Mouse (Mus musculus) forebrain, embryonic 10.5 days (tissue): ENCODE measurements around the gene Slc50a1. TPM values are rescaled to one million over a fixed set of nuclear protein-coding genes. Genes with fewer than 3 reads are reported as not detected.
A peak's percentile ranks its signal among the peaks of the same experiment; 100 is the strongest.

ENCODE experiments used
- DNase-seq: peaks from one replicate; pipeline ENCODE4 v3.0.0-alpha.2; 2017; ENCODE audit warnings: low spot score; ENCODE audit errors: extremely low spot score
- H3K27ac ChIP-seq: fragments of 300-500 bp; sonication (generic); 2 replicates; pipeline ENCODE4 v1.5.1; 2016; ENCODE audit warnings: mild to moderate bottlenecking
- H3K27me3 ChIP-seq: fragments of 300-500 bp; sonication (generic); 2 replicates; pipeline ENCODE4 v1.6.1; 2016; ENCODE audit warnings: mild to moderate bottlenecking; ENCODE audit not compliant: poor library complexity, severe bottlenecking
- H3K36me3 ChIP-seq: fragments of 300-500 bp; sonication (generic); replicated peaks from 2 replicates; pipeline ENCODE4 v1.6.1; 2016; ENCODE audit warnings: mild to moderate bottlenecking, moderate library complexity
- H3K4me1 ChIP-seq: fragments of 300-500 bp; sonication (generic); 2 replicates; pipeline ENCODE4 v1.6.1; 2016
- H3K4me3 ChIP-seq: fragments of 300-500 bp; sonication (generic); 2 replicates; pipeline ENCODE4 v1.5.1; 2016; ENCODE audit warnings: mild to moderate bottlenecking, moderate library complexity
- H3K9me3 ChIP-seq: fragments of 300-500 bp; sonication (generic); 2 replicates; pipeline ENCODE4 v1.6.1; 2016; ENCODE audit warnings: mild to moderate bottlenecking, moderate library complexity
- WGBS: fragments of 180-500 bp; shearing (Covaris S2); methylation state at CpG from one replicate; pipeline ENCODE4 v1.1.7; 2016; 5-methylcytosine and 5-hydroxymethylcytosine counted together
- polyA plus RNA-seq: library from polyadenylated mRNA; unstranded; fragments of >200 nt; fragmentation: Nextera tagmentation; extraction: Ambion mirVana; gene quantifications from 2 replicates; pipeline ENCODE4 v1.2.1, GENCODE M21; 2016

The Slc50a1 gene
- polyA plus RNA-seq, 1 experiment from 2014 or later: 25.1 TPM

- Histone ChIP-seq H3K27ac (no peak overlapping the region), H3K36me3 (no peaks in the 10 kb centered on the region), H3K4me3 (no peak overlapping the region), H3K27me3 (no peaks in the 10 kb centered on the region), H3K9me3 (no peaks in the 10 kb centered on the region), H3K4me1 (peaks cover 19% of the 10 kb centered on the region)
- no peak for DNase-seq
- WGBS: 83% methylated on average over 10 of the region's 10 CpGs
These were observed 21.5 kb upstream of the Slc50a1 start for GRCm38 (mm10) chr3:89291874-89292273.

GRCm38 (mm10) chr3:89288503-89288928 is 18.1 kb upstream of the Slc50a1 start:
- H3K27me3 ChIP-seq: peaks cover 10% of the 10 kb centered on the region; the same call in 1 of the 2 replicates
- no peaks in the 10 kb centered on the region for H3K9me3 ChIP-seq
- no peaks in the 10 kb centered on the region for H3K36me3 ChIP-seq
- WGBS: 65% methylated on average over 7 of the region's 7 CpGs
- no peak overlapping the region for H3K4me3 ChIP-seq
- DNase-seq: no peak
- H3K27ac ChIP-seq: 0 out of 2 replicates have a peak overlapping the region, but pooled peaks have one; percentile 30
- peaks cover 35% of the 10 kb centered on the region for H3K4me1 ChIP-seq

- 62% methylated on average over 5 of the region's 5 CpGs for WGBS
- 0 out of 2 replicates have a peak overlapping the region, but pooled peaks have one; percentile 32 for H3K27ac ChIP-seq
- no peak for DNase-seq
These were observed 16.9 kb upstream of the Slc50a1 start for GRCm38 (mm10) chr3:89287286-89287685.

GRCm38 (mm10) chr3:89285526-89285925 is 15.2 kb upstream of the Slc50a1 start:
- H3K4me1 ChIP-seq: peaks cover 55% of the 10 kb centered on the region

More at GRCm38 (mm10) chr3:89287286-89287685, 16.9 kb upstream of the Slc50a1 start:
- H3K4me1 ChIP-seq: peaks cover 37% of the 10 kb centered on the region
- peaks cover 13% of the 10 kb centered on the region; the same call in 1 of the 2 replicates for H3K27me3 ChIP-seq
- H3K4me3 ChIP-seq: no peak overlapping the region
- H3K36me3 ChIP-seq: no peaks in the 10 kb centered on the region
- H3K9me3 ChIP-seq: no peaks in the 10 kb centered on the region

GRCm38 (mm10) chr3:89284261-89284660 is 13.9 kb upstream of the Slc50a1 start:
- no peak for DNase-seq
- Histone ChIP-seq H3K36me3 (no peaks in the 10 kb centered on the region), H3K9me3 (no peaks in the 10 kb centered on the region), H3K27me3 (peaks cover 43% of the 10 kb centered on the region), H3K4me3 (no peak overlapping the region), H3K4me1 (peaks cover 67% of the 10 kb centered on the region), H3K27ac (no peak overlapping the region)
- WGBS: 94% methylated on average over 3 of the region's 3 CpGs

More at GRCm38 (mm10) chr3:89285526-89285925, 15.2 kb upstream of the Slc50a1 start:
- Histone ChIP-seq H3K9me3 (no peaks in the 10 kb centered on the region), H3K36me3 (no peaks in the 10 kb centered on the region), H3K27ac (0 out of 2 replicates have a peak overlapping the region, but pooled peaks have one; percentile 40), H3K4me3 (no peak overlapping the region), H3K27me3 (peaks cover 30% of the 10 kb centered on the region)
- no peak for DNase-seq
- WGBS: 34% methylated on average over 2 of the region's 2 CpGs

- Histone ChIP-seq H3K27me3 (peaks cover 63% of the 10 kb centered on the region), H3K27ac (peak overlapping the region; percentile 60; the same call in 1 of the 2 replicates)
These were observed 11.9 kb upstream of the Slc50a1 start for GRCm38 (mm10) chr3:89282291-89282643.

GRCm38 (mm10) chr3:89281579-89282290 is 11.4 kb upstream of the Slc50a1 start:
- peaks cover 73% of the 10 kb centered on the region for H3K4me1 ChIP-seq
- DNase-seq: peak; percentile 83
- peak overlapping the region; percentile 66 for H3K27ac ChIP-seq
- H3K4me3 ChIP-seq: peak overlapping the region; percentile 61
- 12% methylated on average over 20 of the region's 20 CpGs for WGBS
- peaks cover 68% of the 10 kb centered on the region for H3K27me3 ChIP-seq
- H3K36me3 ChIP-seq: no peaks in the 10 kb centered on the region
- H3K9me3 ChIP-seq: no peaks in the 10 kb centered on the region

More at GRCm38 (mm10) chr3:89282291-89282643, 11.9 kb upstream of the Slc50a1 start:
- WGBS: 30% methylated on average over 4 of the region's 4 CpGs
- Histone ChIP-seq H3K4me1 (peaks cover 73% of the 10 kb centered on the region), H3K9me3 (no peaks in the 10 kb centered on the region), H3K36me3 (no peaks in the 10 kb centered on the region), H3K4me3 (no peak overlapping the region)
- DNase-seq: no peak

GRCm38 (mm10) chr3:89280606-89281511 is 10.5 kb upstream of the Slc50a1 start, which contains the start of gene Efna1:
Efna1 (minus strand) TSS chr3:89281142.
- Histone ChIP-seq H3K4me3 (peak within 1 kb of the TSS; percentile 61), H3K27me3 (peaks cover 77% of the 10 kb centered on the region), H3K4me1 (peaks cover 67% of the 10 kb centered on the region), H3K9me3 (no peaks in the 10 kb centered on the region), H3K27ac (peak within 1 kb of the TSS; percentile 66), H3K36me3 (no peaks in the 10 kb centered on the region)
- under 1% methylated on average over 52 of the region's 52 CpGs for WGBS
- DNase-seq: peak; percentile 64

- H3K27me3 ChIP-seq: peaks cover 83% of the 10 kb centered on the region
- under 1% methylated on average over 29 of the region's 29 CpGs for WGBS
- no peaks in the 10 kb centered on the region for H3K9me3 ChIP-seq
- H3K4me3 ChIP-seq: peak overlapping the region; percentile 61
- H3K27ac ChIP-seq: peak overlapping the region; percentile 66
- H3K4me1 ChIP-seq: peaks cover 60% of the 10 kb centered on the region
- DNase-seq: peak; percentile 33
- no peaks in the 10 kb centered on the region for H3K36me3 ChIP-seq
These were observed 9.8 kb upstream of the Slc50a1 start for GRCm38 (mm10) chr3:89280050-89280605.

GRCm38 (mm10) chr3:89279153-89279890 is 9.0 kb upstream of the Slc50a1 start:
- DNase-seq: peak; percentile 81
- Histone ChIP-seq H3K36me3 (no peaks in the 10 kb centered on the region), H3K9me3 (no peaks in the 10 kb centered on the region), H3K4me1 (peaks cover 58% of the 10 kb centered on the region), H3K27ac (peak overlapping the region; percentile 66), H3K4me3 (peak overlapping the region; percentile 61), H3K27me3 (peaks cover 76% of the 10 kb centered on the region)
- WGBS: 2% methylated on average over 35 of the region's 35 CpGs

GRCm38 (mm10) chr3:89278643-89279042 is 8.3 kb upstream of the Slc50a1 start:
- WGBS: 23% methylated on average over 8 of the region's 8 CpGs
- peak overlapping the region; percentile 66 for H3K27ac ChIP-seq
- peaks cover 73% of the 10 kb centered on the region for H3K27me3 ChIP-seq
- no peaks in the 10 kb centered on the region for H3K9me3 ChIP-seq
- H3K4me3 ChIP-seq: peak overlapping the region; percentile 61
- DNase-seq: no peak
- H3K4me1 ChIP-seq: peaks cover 58% of the 10 kb centered on the region
- H3K36me3 ChIP-seq: no peaks in the 10 kb centered on the region

GRCm38 (mm10) chr3:89278107-89278506 is 7.7 kb upstream of the Slc50a1 start:
- no peak for DNase-seq
- H3K4me3 ChIP-seq: peak overlapping the region; percentile 61
- H3K9me3 ChIP-seq: no peaks in the 10 kb centered on the region
- 74% methylated on average over 7 of the region's 7 CpGs for WGBS
- peaks cover 58% of the 10 kb centered on the region for H3K4me1 ChIP-seq
- peak overlapping the region; percentile 66 for H3K27ac ChIP-seq
- H3K36me3 ChIP-seq: no peaks in the 10 kb centered on the region
- peaks cover 73% of the 10 kb centered on the region for H3K27me3 ChIP-seq
